Mouse (Mus musculus) lung, postnatal 0 days (tissue): ENCODE data around the gene Ttc39b. TPM values are rescaled to one million over a fixed set of nuclear protein-coding genes. Genes with fewer than 3 reads are reported as not detected.
A peak's percentile ranks its signal among the peaks of the same experiment; 100 is the strongest.

Experiments used
- ATAC-seq: fragments of 200-750 bp; cut with Nextera tagmentation; 2 replicates; pipeline ENCODE4 v1.8.0; 2017; ENCODE audit warnings: moderate library complexity
- DNase-seq: peaks from one replicate; pipeline ENCODE4 v3.0.0-alpha.2; 2016; ENCODE audit warnings: low spot score
- H3K27ac ChIP-seq: fragments of 300-500 bp; sonication (generic); 2 replicates; pipeline ENCODE4 v1.5.1; 2014; ENCODE audit warnings: antibody characterized with exemption, mild to moderate bottlenecking, low read length, mixed read lengths
- H3K27me3 ChIP-seq: fragments of 300-500 bp; sonication (generic); replicated peaks from 2 replicates; pipeline ENCODE4 v1.6.1; 2014; ENCODE audit warnings: low read length, mixed read lengths; ENCODE audit not compliant: insufficient read depth
- H3K36me3 ChIP-seq: fragments of 300-500 bp; sonication (generic); 2 replicates; pipeline ENCODE4 v1.6.1; 2014; ENCODE audit warnings: low read length, mixed read lengths; ENCODE audit not compliant: insufficient read depth
- H3K4me1 ChIP-seq: fragments of 300-500 bp; sonication (generic); 2 replicates; pipeline ENCODE4 v1.6.1; 2014; ENCODE audit warnings: antibody characterized with exemption, low read depth, low read length, mixed read lengths; ENCODE audit not compliant: insufficient read depth
- H3K4me2 ChIP-seq: fragments of 300-500 bp; sonication (generic); replicated peaks from 2 replicates; pipeline ENCODE4 v1.6.1; 2014; ENCODE audit warnings: low read depth, mild to moderate bottlenecking, low read length, moderate library complexity, mixed read lengths
- H3K4me3 ChIP-seq: fragments of 300-500 bp; sonication (generic); 2 replicates; pipeline ENCODE4 v1.5.1; 2014; ENCODE audit warnings: low read depth, low read length
- H3K9ac ChIP-seq: fragments of 300-500 bp; sonication (generic); replicated peaks from 2 replicates; pipeline ENCODE4 v1.6.1; 2014; ENCODE audit warnings: low read depth, mild to moderate bottlenecking
- H3K9me3 ChIP-seq: fragments of 300-500 bp; sonication (generic); 2 replicates; pipeline ENCODE4 v1.6.1; 2016; ENCODE audit warnings: low read length, mixed read lengths
- CTCF ChIP-seq: IDR thresholded peaks from 2 replicates; pipeline ENCODE4 v1.5.1; 2016; ENCODE audit warnings: antibody characterized with exemption, mild to moderate bottlenecking
- EP300 ChIP-seq: IDR thresholded peaks from 2 replicates; pipeline ENCODE4 v1.6.1; 2016; ENCODE audit warnings: antibody characterized with exemption, mild to moderate bottlenecking, control low read depth
- WGBS: fragments of 180-500 bp; shearing (Covaris S2); extraction: QIAGEN DNeasy Blood & Tissue Kit; methylation state at CpG from one replicate; pipeline ENCODE4 v1.1.7; 2014; 5-methylcytosine and 5-hydroxymethylcytosine counted together
- polyA plus RNA-seq: library from polyadenylated mRNA; unstranded; fragments of >200 nt; fragmentation: Nextera tagmentation; extraction: Ambion mirVana; gene quantifications from 2 replicates; pipeline ENCODE4 v1.2.1, GENCODE M21; 2015

The Ttc39b gene
- polyA plus RNA-seq, 1 experiment from 2014 or later: 7.5 TPM

- no peak for TF ChIP-seq EP300
- no peak for TF ChIP-seq CTCF
- H3K9me3 ChIP-seq: no peaks in the 10 kb centered on the region
- H3K36me3 ChIP-seq: no peaks in the 10 kb centered on the region
- H3K4me2 ChIP-seq: no peak overlapping the region
- DNase-seq (no peak), ATAC-seq (peak; percentile 19; the same call in 1 of the 2 replicates)
- H3K27me3 ChIP-seq: no peaks in the 10 kb centered on the region
- no peak overlapping the region for H3K9ac ChIP-seq
- H3K4me3 ChIP-seq: no peak overlapping the region
- H3K4me1 ChIP-seq: no peaks in the 10 kb centered on the region; the same call in 1 of the 2 replicates
- no peak overlapping the region for H3K27ac ChIP-seq
- 39% methylated on average over 8 of the region's 8 CpGs for WGBS
Measured at GRCm38 (mm10) chr4:83182178-83183068, 141.6 kb downstream of the Ttc39b start.

DNA sequence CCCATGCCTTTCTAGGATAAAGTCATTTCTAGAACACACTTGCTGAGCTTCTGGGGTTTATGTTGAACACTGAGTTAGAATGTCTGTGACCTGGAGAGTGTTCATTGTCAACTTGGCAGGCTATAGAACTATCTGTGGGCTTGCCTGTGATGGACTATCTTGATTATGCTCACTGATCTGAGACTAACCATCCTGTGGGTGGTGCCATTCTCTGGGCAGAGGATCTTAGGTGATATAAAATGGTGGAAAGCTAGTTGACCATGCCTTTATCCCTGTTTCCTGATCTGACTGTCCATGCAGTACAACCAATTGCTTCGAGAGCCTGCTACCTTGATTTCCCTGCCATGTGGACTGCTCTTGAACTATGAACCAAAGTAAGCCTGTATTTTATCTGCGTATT, 146.6 kb downstream of the Ttc39b start:
- H3K4me2 ChIP-seq: no peak overlapping the region
- 98% methylated on average over 2 of the region's 2 CpGs for WGBS
- no peak for TF ChIP-seq EP300
- no peak for TF ChIP-seq CTCF
- no peaks in the 10 kb centered on the region for H3K27me3 ChIP-seq
- H3K27ac ChIP-seq: no peak overlapping the region
- ATAC-seq: no peak
- no peaks in the 10 kb centered on the region; the same call in 1 of the 2 replicates for H3K4me1 ChIP-seq
- no peaks in the 10 kb centered on the region for H3K9me3 ChIP-seq
- H3K9ac ChIP-seq: no peak overlapping the region
- H3K4me3 ChIP-seq: no peak overlapping the region
- no peak for DNase-seq
- H3K36me3 ChIP-seq: no peaks in the 10 kb centered on the region

DNA sequence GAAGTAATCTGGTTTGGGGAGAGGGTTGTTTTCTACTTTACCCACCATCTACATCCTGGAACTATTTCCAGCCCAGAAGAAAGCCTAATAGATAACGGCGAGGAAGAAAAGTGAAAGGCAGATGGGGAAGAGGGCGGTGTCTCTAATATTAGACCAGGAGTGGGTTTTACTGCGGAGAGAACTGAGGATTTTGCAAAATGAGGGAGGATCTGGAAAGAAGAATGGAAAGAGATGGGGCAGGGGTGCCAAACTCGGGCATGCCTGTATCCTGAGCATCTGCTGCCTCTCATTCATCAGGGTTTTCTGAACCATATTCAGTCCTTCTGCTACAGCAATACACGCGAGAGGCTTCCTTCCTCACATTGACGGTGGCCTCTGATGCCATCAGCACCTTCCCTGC, 149.1 kb downstream of the Ttc39b start:
- Histone ChIP-seq H3K36me3 (no peaks in the 10 kb centered on the region), H3K4me1 (no peaks in the 10 kb centered on the region), H3K4me3 (no peak overlapping the region), H3K27ac (no peak overlapping the region), H3K4me2 (no peak overlapping the region), H3K9me3 (no peaks in the 10 kb centered on the region), H3K9ac (no peak overlapping the region), H3K27me3 (no peaks in the 10 kb centered on the region)
- DNase-seq (no peak), ATAC-seq (no peak)
- WGBS: 67% methylated on average over 8 of the region's 8 CpGs
- TF ChIP-seq CTCF (no peak), EP300 (no peak)

- Histone ChIP-seq H3K9ac (no peak overlapping the region), H3K4me3 (no peak overlapping the region), H3K9me3 (no peaks in the 10 kb centered on the region), H3K4me1 (no peaks in the 10 kb centered on the region), H3K27me3 (no peaks in the 10 kb centered on the region), H3K4me2 (no peak overlapping the region), H3K36me3 (no peaks in the 10 kb centered on the region), H3K27ac (no peak overlapping the region)
- TF ChIP-seq EP300 (no peak), CTCF (no peak)
- ATAC-seq: no peak
- WGBS: 38% methylated on average over 3 of the region's 3 CpGs
- no peak for DNase-seq
Measured at GRCm38 (mm10) chr4:83172278-83172677, 151.8 kb downstream of the Ttc39b start.

DNA sequence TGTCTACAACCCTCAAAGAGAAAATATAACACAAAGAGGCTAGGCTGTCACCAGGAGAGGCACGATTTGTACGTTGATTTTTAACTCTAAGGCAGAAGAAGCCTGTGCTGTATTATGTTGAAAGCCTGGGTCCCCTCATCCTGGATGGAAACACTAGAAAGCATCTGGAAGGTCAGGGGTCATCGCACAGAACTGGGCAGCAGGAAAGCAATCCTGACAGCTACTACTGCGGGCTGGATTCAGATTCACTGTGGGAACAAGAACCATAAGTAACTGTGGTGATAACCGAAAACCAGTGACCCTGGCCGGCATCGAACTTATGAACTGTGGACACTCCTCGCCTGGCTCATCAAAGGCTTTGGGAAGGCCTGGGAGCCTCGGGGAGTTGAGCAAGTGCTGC, 153.3 kb downstream of the Ttc39b start:
- Histone ChIP-seq H3K27me3 (no peaks in the 10 kb centered on the region), H3K9me3 (no peaks in the 10 kb centered on the region), H3K4me3 (no peak overlapping the region), H3K9ac (no peak overlapping the region), H3K36me3 (no peaks in the 10 kb centered on the region), H3K27ac (no peak overlapping the region), H3K4me2 (no peak overlapping the region), H3K4me1 (no peaks in the 10 kb centered on the region)
- no peak for TF ChIP-seq CTCF
- no peak for TF ChIP-seq EP300
- ATAC-seq (no peak), DNase-seq (no peak)
- WGBS: 67% methylated on average over 9 of the region's 9 CpGs

Other genes with a start within 250 kb of the Ttc39b start
- gene Snapc3, start 93.5 kb upstream of the Ttc39b start, polyA plus RNA-seq: 21.5 and 24.5 TPM in 2 replicates
- gene Psip1, start 162.2 kb upstream of the Ttc39b start, polyA plus RNA-seq: 38.1 and 44.2 TPM in 2 replicates
- gene Ccdc171, start 201.3 kb upstream of the Ttc39b start, polyA plus RNA-seq: 2.0 and 3.3 TPM in 2 replicates